Mouse (Mus musculus) c-Kit-positive CD71-negative TER-119-negative erythroid progenitor cells, embryonic 14.5 days (primary cell): ENCODE results near the gene Gm10436.
"Not testable (repeated sequence)": the region's sequence is repeated elsewhere in the genome, so short reads cannot be mapped to it uniquely, and the experiment has no call there.

Experiments
- DNase-seq: peaks from one replicate; pipeline ENCODE4 v3.0.0-alpha.2; 2013; ENCODE audit warnings: low read depth

Gm10436 gene

DNA sequence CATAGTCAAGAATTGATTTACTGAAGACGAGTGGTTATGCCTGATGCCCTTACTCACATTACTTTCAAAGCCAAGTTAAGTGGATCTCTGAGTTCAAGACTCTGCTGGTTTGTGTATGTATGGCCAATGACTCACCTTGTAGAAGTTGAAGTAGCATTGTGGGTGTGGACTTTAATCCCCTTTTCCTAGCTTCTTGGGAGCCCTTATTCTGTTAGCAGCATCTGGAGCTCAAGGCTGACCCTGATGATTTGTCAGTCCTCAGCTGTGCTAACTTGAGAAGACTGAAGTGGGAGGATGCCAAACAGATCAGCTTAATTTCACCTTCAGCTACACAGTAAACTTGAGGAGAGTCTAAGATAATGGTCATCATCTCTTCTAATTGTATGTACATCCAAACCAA is at the start of gene Gm10436:
Gene Gm10436 (minus strand): TSS at position 101 of the 400 bp plus-strand sequence.
- not testable (repeated sequence) for DNase-seq

DNA sequence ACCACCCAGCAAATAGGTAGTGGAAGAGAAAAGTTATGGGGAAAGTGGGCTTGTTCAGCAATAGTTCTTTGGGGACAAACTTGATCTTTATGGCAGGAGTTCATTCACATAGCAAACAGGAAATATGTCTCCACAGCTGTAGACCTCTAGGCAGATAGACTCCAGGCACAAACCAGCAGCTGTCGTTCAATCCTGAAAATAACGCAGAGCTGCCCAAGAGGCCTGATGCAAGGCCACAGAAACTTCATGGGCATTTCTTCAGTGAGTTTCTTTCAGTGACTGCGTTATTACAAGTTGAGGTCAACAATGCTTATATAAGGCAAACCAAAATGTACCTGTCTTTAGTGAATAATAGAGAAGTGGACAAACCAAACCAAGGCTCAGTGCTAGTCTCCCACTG is 37.5 kb upstream of the Gm10436 start:
- DNase-seq, result no peak

DNA sequence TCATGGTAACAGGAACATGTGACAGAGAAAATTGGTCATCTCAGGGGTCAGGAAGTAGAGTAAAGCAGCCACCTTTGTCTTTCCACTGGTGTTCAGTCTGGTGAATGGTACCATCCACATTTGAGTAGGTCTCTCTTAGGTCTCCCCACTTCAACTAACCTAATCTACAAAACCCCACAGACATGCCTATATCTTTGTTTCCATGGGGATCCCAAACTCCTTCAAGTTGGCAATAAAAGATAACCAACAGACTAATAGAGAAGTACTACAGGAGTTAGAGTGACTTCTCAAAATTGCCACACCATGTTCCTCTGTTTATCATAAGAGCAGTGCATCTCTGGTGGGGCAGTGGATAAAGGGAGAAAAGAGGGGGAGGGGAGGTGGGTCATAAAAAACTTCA is 36.2 kb upstream of the Gm10436 start:
- not testable (repeated sequence) for DNase-seq

DNA sequence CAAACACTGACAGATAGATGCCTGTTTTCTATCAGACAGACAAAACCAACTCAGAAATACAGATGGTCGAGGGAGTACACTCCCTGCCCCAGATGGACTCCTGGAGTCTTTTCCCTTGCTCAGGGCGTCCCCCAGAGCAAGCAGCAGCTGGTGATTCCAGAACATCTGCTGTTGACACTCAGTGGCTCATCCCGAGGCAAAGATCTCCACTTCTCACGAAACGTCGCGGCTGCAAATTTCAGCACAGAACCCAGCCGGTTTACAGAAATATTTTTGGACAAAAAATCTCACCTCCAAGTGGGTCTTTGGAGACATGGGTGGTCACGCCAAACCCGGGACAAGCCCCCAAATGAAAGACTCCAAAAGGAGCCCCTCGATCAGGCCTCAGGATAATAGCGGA is 32.7 kb upstream of the Gm10436 start:
- no peak for DNase-seq

DNA sequence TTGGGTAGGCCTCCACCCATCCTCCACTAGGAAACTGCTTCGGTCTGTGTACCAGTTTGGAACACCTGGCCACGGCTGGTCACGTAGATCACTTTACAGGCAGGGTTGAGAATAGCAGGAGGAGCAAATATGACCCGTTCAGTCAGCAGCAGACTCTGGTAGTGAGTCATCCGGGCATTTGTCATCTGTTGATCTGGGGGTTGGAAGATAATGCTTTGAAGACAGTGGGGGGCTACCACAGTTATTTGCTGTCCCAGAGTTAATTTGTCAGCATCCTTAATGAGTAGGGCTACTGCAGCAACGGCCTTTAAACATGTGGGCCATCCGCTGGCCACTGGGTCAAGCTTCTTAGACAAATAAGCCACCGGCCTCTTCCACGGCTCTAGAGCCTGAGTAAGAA is 29.6 kb upstream of the Gm10436 start:
- DNase-seq, result not testable (repeated sequence)

DNA sequence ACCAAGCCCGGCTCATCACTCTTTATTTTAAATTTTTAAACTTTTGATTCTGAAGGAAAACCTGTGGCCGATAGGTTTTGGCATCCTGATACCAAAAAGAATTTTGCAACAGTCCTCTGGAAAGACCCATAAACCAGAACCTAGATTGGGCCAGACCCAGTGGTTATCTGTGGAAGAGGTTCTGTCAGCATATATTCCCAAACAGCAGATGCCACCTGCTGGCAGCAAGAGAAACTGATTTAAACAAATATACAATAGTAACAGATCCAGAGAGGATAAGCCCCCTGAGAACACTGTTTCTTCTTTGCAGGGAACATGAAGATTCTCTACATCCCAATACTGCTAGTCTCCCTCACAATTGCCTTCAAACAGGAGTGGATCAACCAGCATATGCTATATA is 20.9 kb upstream of the Gm10436 start:
- no peak for DNase-seq
